Mouse (Mus musculus): Measurements from ENCODE around the gene Pcyt2.

DNA sequence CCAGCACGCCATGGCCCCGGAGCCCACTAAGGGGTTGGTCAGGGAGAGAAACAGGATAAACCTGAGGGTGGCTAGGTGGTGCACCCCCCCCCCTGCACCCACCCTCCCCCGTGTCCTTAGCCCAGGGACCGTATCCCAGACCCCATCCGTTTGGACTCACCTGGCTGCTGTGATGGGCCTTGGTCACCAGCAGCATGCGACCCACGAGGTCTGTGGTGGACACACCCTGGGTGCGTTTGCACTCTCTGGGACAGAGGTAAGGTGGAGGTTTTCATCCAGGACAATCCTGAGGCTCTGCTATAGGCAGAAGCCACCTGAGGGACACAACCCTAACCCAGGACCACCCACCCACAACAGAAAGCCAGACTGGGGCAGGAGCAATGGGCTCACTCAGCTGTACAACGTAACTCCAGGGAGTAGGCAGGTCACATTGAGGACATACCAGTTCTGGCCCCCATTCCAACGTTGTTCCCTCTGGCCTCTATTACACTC is 4.2 kb downstream of the Pcyt2 start:
- TF ChIP-seq CTCF (IDR thresholded peaks at IDR 0.05; ENCODE audit: control insufficient read depth, insufficient read depth, insufficient read length) (no peak), MAX (IDR thresholded peaks at IDR 0.05) (no peak), FOSL1 (IDR thresholded peaks at IDR 0.05; ENCODE audit: insufficient read depth, low read length, poor library complexity, severe bottlenecking) (no peak), MYOD1 (IDR thresholded peaks at IDR 0.05; ENCODE audit: control insufficient read depth, insufficient read length, low read depth) (no peak), USF1 (IDR thresholded peaks at IDR 0.05; ENCODE audit: low read depth) (no peak), MYOG (IDR thresholded peaks at IDR 0.05; ENCODE audit: control insufficient read depth, extremely low read depth, insufficient read length) (no peak), CEBPB (IDR thresholded peaks at IDR 0.05; ENCODE audit: low read depth) (no peak)

Measured in C2C12 (cell line).